Mouse (Mus musculus): ENCODE results near the gene Wfdc15a. TPM values are rescaled to one million over a fixed set of nuclear protein-coding genes. Genes with fewer than 3 reads are reported as not detected.

Wfdc15a gene
- not detected in 2 replicates for polyA plus RNA-seq (2014; fragmentation: Nextera tagmentation; extraction: Ambion mirVana)

- no peaks in the 10 kb centered on the region for H3K36me3 ChIP-seq (ENCODE audit: control insufficient read depth, insufficient read depth, low read length)
- H3K4me1 ChIP-seq (ENCODE audit: control insufficient read depth, insufficient read depth, low read length), result no peaks in the 10 kb centered on the region
- no peak within 1 kb of the TSS for H3K4me3 ChIP-seq (ENCODE audit: low read length)
- ATAC-seq (ENCODE audit: low FRiP score, low TSS enrichment), result no peak
- no peaks in the 10 kb centered on the region for H3K27me3 ChIP-seq (ENCODE audit: control insufficient read depth, insufficient read depth, low read length)
- H3K4me2 ChIP-seq (replicated peaks; ENCODE audit: low read depth, low read length), result no peak within 1 kb of the TSS
- no peak within 1 kb of the TSS for H3K27ac ChIP-seq (ENCODE audit: low read depth, low read length)
- H3K9ac ChIP-seq (ENCODE audit: low read depth, low read length), result no peak within 1 kb of the TSS
- no peaks in the 10 kb centered on the region for H3K9me3 ChIP-seq (ENCODE audit: control insufficient read depth, low read length)
- WGBS, result 72% methylated on average over 20 of the region's 20 CpGs
These were observed at the start of gene Wfdc15a for GRCm38 (mm10) chr2:164199626-164200327. TSS of gene Wfdc15a (minus strand) at chr2:164200130.

- Histone ChIP-seq H3K4me1 (ENCODE audit: control insufficient read depth, insufficient read depth, low read length) (no peaks in the 10 kb centered on the region), H3K4me3 (ENCODE audit: low read length) (no peak within 1 kb of the TSS), H3K36me3 (ENCODE audit: control insufficient read depth, insufficient read depth, low read length) (no peaks in the 10 kb centered on the region), H3K4me2 (replicated peaks; ENCODE audit: low read depth, low read length) (no peak within 1 kb of the TSS), H3K27ac (ENCODE audit: low read depth, low read length) (no peak within 1 kb of the TSS), H3K9me3 (ENCODE audit: control insufficient read depth, low read length) (no peaks in the 10 kb centered on the region), H3K9ac (ENCODE audit: low read depth, low read length) (no peak within 1 kb of the TSS), H3K27me3 (ENCODE audit: control insufficient read depth, insufficient read depth, low read length) (no peaks in the 10 kb centered on the region)
- 81% methylated on average over 3 of the region's 3 CpGs for WGBS
- no peak for ATAC-seq (ENCODE audit: low FRiP score, low TSS enrichment)
These were observed 38.4 kb upstream of the Wfdc15a start, which contains the start of gene Svs2 for GRCm38 (mm10) chr2:164238366-164238765. TSS of gene Svs2 (minus strand) at chr2:164238466.

GRCm38 (mm10) chr2:164232671-164233070 is 32.7 kb upstream of the Wfdc15a start:
- Histone ChIP-seq H3K9ac (ENCODE audit: low read depth, low read length) (no peak overlapping the region), H3K27ac (ENCODE audit: low read depth, low read length) (no peak overlapping the region), H3K9me3 (ENCODE audit: control insufficient read depth, low read length) (no peaks in the 10 kb centered on the region), H3K27me3 (ENCODE audit: control insufficient read depth, insufficient read depth, low read length) (no peaks in the 10 kb centered on the region), H3K36me3 (ENCODE audit: control insufficient read depth, insufficient read depth, low read length) (no peaks in the 10 kb centered on the region), H3K4me2 (replicated peaks; ENCODE audit: low read depth, low read length) (no peak overlapping the region), H3K4me3 (ENCODE audit: low read length) (no peak overlapping the region), H3K4me1 (ENCODE audit: control insufficient read depth, insufficient read depth, low read length) (no peaks in the 10 kb centered on the region)
- ATAC-seq (ENCODE audit: low FRiP score, low TSS enrichment), result no peak
- WGBS, result 89% methylated on average over 8 of the region's 8 CpGs

GRCm38 (mm10) chr2:164228361-164229070 is 28.6 kb upstream of the Wfdc15a start:
- Histone ChIP-seq H3K4me3 (ENCODE audit: low read length) (no peak overlapping the region), H3K36me3 (ENCODE audit: control insufficient read depth, insufficient read depth, low read length) (no peaks in the 10 kb centered on the region), H3K9ac (ENCODE audit: low read depth, low read length) (no peak overlapping the region), H3K4me1 (ENCODE audit: control insufficient read depth, insufficient read depth, low read length) (no peaks in the 10 kb centered on the region), H3K27me3 (ENCODE audit: control insufficient read depth, insufficient read depth, low read length) (no peaks in the 10 kb centered on the region), H3K4me2 (replicated peaks; ENCODE audit: low read depth, low read length) (no peak overlapping the region), H3K27ac (ENCODE audit: low read depth, low read length) (no peak overlapping the region), H3K9me3 (ENCODE audit: control insufficient read depth, low read length) (no peaks in the 10 kb centered on the region)
- WGBS, result 87% methylated on average over 8 of the region's 8 CpGs
- ATAC-seq (ENCODE audit: low FRiP score, low TSS enrichment), result no peak

DNA sequence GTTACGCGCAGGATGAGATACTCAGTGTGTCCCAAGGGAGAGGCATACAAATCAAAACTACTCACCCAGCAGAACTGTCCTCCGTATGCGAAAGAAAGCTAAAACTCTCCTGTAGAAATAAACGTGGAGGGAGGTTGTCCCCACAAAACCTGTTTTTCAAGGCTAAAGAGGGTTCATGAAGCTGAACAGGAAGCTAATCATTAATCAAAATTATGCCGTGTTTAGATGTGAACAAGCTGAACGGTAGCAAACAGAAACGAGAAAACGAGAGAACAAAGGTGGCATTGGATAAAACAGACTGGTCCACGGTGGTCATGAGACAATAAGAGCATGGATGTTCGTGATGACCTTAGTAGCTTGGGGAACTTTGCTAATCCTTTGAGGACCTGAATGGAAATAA is 21.6 kb upstream of the Wfdc15a start, which contains the start of gene Wfdc15b:
TSS of gene Wfdc15b (minus strand) at position 139 of the 400 bp plus-strand sequence.
- Histone ChIP-seq H3K27me3 (ENCODE audit: control insufficient read depth, insufficient read depth, low read length) (no peaks in the 10 kb centered on the region), H3K4me2 (replicated peaks; ENCODE audit: low read depth, low read length) (peak within 1 kb of the TSS; percentile 17; the same call in 1 of the 2 replicates), H3K9me3 (ENCODE audit: control insufficient read depth, low read length) (no peaks in the 10 kb centered on the region), H3K36me3 (ENCODE audit: control insufficient read depth, insufficient read depth, low read length) (no peaks in the 10 kb centered on the region), H3K4me1 (ENCODE audit: control insufficient read depth, insufficient read depth, low read length) (0 out of 2 replicates have a peak, but pooled peaks cover 2% of the 10 kb centered on the region), H3K9ac (ENCODE audit: low read depth, low read length) (no peak within 1 kb of the TSS), H3K4me3 (ENCODE audit: low read length) (0 out of 2 replicates have a peak within 1 kb of the TSS, but pooled peaks have one; percentile 7), H3K27ac (ENCODE audit: low read depth, low read length) (peak within 1 kb of the TSS; percentile 32; the same call in 1 of the 2 replicates)
- peak; percentile 35; the same call in 1 of the 2 replicates for ATAC-seq (ENCODE audit: low FRiP score, low TSS enrichment)
- 44% methylated on average over 11 of the region's 11 CpGs for WGBS

- no peak overlapping the region for H3K27ac ChIP-seq (ENCODE audit: low read depth, low read length)
- no peak overlapping the region for H3K4me3 ChIP-seq (ENCODE audit: low read length)
- H3K36me3 ChIP-seq (ENCODE audit: control insufficient read depth, insufficient read depth, low read length), result no peaks in the 10 kb centered on the region
- 0 out of 2 replicates have a peak, but pooled peaks cover 2% of the 10 kb centered on the region for H3K4me1 ChIP-seq (ENCODE audit: control insufficient read depth, insufficient read depth, low read length)
- ATAC-seq (ENCODE audit: low FRiP score, low TSS enrichment), result no peak
- H3K9me3 ChIP-seq (ENCODE audit: control insufficient read depth, low read length), result no peaks in the 10 kb centered on the region
- 79% methylated on average over 9 of the region's 9 CpGs for WGBS
- H3K27me3 ChIP-seq (ENCODE audit: control insufficient read depth, insufficient read depth, low read length), result no peaks in the 10 kb centered on the region
- no peak overlapping the region for H3K9ac ChIP-seq (ENCODE audit: low read depth, low read length)
- H3K4me2 ChIP-seq (replicated peaks; ENCODE audit: low read depth, low read length), result no peak overlapping the region
These were observed 19.4 kb upstream of the Wfdc15a start for GRCm38 (mm10) chr2:164219295-164219694.

- Histone ChIP-seq H3K36me3 (ENCODE audit: control insufficient read depth, insufficient read depth, low read length) (no peaks in the 10 kb centered on the region), H3K9me3 (ENCODE audit: control insufficient read depth, low read length) (no peaks in the 10 kb centered on the region), H3K4me2 (replicated peaks; ENCODE audit: low read depth, low read length) (no peak overlapping the region), H3K9ac (ENCODE audit: low read depth, low read length) (no peak overlapping the region), H3K4me3 (ENCODE audit: low read length) (no peak overlapping the region), H3K4me1 (ENCODE audit: control insufficient read depth, insufficient read depth, low read length) (no peaks in the 10 kb centered on the region), H3K27ac (ENCODE audit: low read depth, low read length) (no peak overlapping the region), H3K27me3 (ENCODE audit: control insufficient read depth, insufficient read depth, low read length) (no peaks in the 10 kb centered on the region)
- no peak for ATAC-seq (ENCODE audit: low FRiP score, low TSS enrichment)
- WGBS, result 79% methylated on average over 5 of the region's 5 CpGs
These were observed 12.8 kb upstream of the Wfdc15a start for GRCm38 (mm10) chr2:164212711-164213110.

DNA sequence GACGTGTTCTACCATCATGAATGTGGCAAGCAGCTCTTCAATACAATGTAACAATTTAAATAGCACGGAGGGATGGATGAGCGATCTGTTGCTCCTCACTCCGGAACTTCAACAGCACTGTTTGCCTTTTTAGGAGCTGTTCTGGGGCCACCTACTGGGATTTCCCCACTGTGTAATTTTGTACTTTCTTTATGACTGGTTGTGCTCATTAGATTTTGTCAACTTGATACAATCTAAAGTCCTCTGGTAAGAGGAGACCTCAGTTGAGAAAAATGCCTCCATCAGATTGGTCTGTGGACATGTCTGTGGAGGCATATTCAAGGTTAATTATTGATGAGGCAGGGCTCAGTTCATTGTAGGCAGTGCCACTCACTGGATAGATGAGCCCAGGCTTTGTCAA is 11.0 kb upstream of the Wfdc15a start:
- H3K36me3 ChIP-seq (ENCODE audit: control insufficient read depth, insufficient read depth, low read length), result no peaks in the 10 kb centered on the region
- H3K4me3 ChIP-seq (ENCODE audit: low read length), result no peak overlapping the region
- H3K4me2 ChIP-seq (replicated peaks; ENCODE audit: low read depth, low read length), result no peak overlapping the region
- no peak overlapping the region for H3K9ac ChIP-seq (ENCODE audit: low read depth, low read length)
- H3K4me1 ChIP-seq (ENCODE audit: control insufficient read depth, insufficient read depth, low read length), result no peaks in the 10 kb centered on the region
- H3K27me3 ChIP-seq (ENCODE audit: control insufficient read depth, insufficient read depth, low read length), result no peaks in the 10 kb centered on the region
- no peak for ATAC-seq (ENCODE audit: low FRiP score, low TSS enrichment)
- H3K9me3 ChIP-seq (ENCODE audit: control insufficient read depth, low read length), result no peaks in the 10 kb centered on the region
- no peak overlapping the region for H3K27ac ChIP-seq (ENCODE audit: low read depth, low read length)
- WGBS, result 93% methylated on average over 4 of the region's 4 CpGs

- Histone ChIP-seq H3K4me2 (replicated peaks; ENCODE audit: low read depth, low read length) (no peak overlapping the region), H3K27ac (ENCODE audit: low read depth, low read length) (no peak overlapping the region), H3K9ac (ENCODE audit: low read depth, low read length) (no peak overlapping the region), H3K4me3 (ENCODE audit: low read length) (no peak overlapping the region), H3K27me3 (ENCODE audit: control insufficient read depth, insufficient read depth, low read length) (no peaks in the 10 kb centered on the region), H3K9me3 (ENCODE audit: control insufficient read depth, low read length) (no peaks in the 10 kb centered on the region), H3K4me1 (ENCODE audit: control insufficient read depth, insufficient read depth, low read length) (no peaks in the 10 kb centered on the region), H3K36me3 (ENCODE audit: control insufficient read depth, insufficient read depth, low read length) (no peaks in the 10 kb centered on the region)
- 80% methylated on average over 4 of the region's 4 CpGs for WGBS
- ATAC-seq (ENCODE audit: low FRiP score, low TSS enrichment), result no peak
These were observed 6.7 kb upstream of the Wfdc15a start for GRCm38 (mm10) chr2:164206676-164207075.
